Mouse (Mus musculus) liver, postnatal 0 days (tissue): ENCODE results near the gene Triobp. TPM values are rescaled to one million over a fixed set of nuclear protein-coding genes. Genes with fewer than 3 reads are reported as not detected.
A peak's percentile ranks its signal among the peaks of the same experiment; 100 is the strongest.

ENCODE experiments used
- ATAC-seq: fragments of 200-750 bp; cut with Nextera tagmentation; 2 replicates; pipeline ENCODE4 v1.8.0; 2017; ENCODE audit warnings: mild to moderate bottlenecking, moderate library complexity
- DNase-seq: peaks from one replicate; pipeline ENCODE4 v3.0.0-alpha.2; 2016
- H3K27ac ChIP-seq: fragments of 300-500 bp; sonication (generic); 2 replicates; pipeline ENCODE4 v1.5.1; 2014; ENCODE audit warnings: antibody characterized with exemption, moderate library complexity, mild to moderate bottlenecking, low read depth
- H3K27me3 ChIP-seq: fragments of 300-500 bp; sonication (generic); 2 replicates; pipeline ENCODE4 v1.6.1; 2014; ENCODE audit warnings: low read length, control low read depth, mixed read lengths; ENCODE audit not compliant: insufficient read depth
- H3K36me3 ChIP-seq: fragments of 300-500 bp; sonication (generic); replicated peaks from 2 replicates; pipeline ENCODE4 v1.6.1; 2014; ENCODE audit warnings: mild to moderate bottlenecking, control low read depth, low read length, moderate library complexity, mixed read lengths; ENCODE audit not compliant: insufficient read depth
- H3K4me1 ChIP-seq: fragments of 300-500 bp; sonication (generic); 2 replicates; pipeline ENCODE4 v1.6.1; 2014; ENCODE audit warnings: antibody characterized with exemption, mild to moderate bottlenecking, control low read depth; ENCODE audit not compliant: insufficient read depth
- H3K4me2 ChIP-seq: fragments of 300-500 bp; sonication (generic); 2 replicates; pipeline ENCODE4 v1.6.1; 2014; ENCODE audit warnings: low read depth, mild to moderate bottlenecking, low read length, moderate library complexity, mixed read lengths
- H3K4me3 ChIP-seq: fragments of 300-500 bp; sonication (generic); 2 replicates; pipeline ENCODE4 v1.5.1; 2014; ENCODE audit warnings: low read depth, low read length
- H3K9ac ChIP-seq: fragments of 300-500 bp; sonication (generic); replicated peaks from 2 replicates; pipeline ENCODE4 v1.6.1; 2014; ENCODE audit warnings: mild to moderate bottlenecking, moderate library complexity
- H3K9me3 ChIP-seq: fragments of 300-500 bp; sonication (generic); 2 replicates; pipeline ENCODE4 v1.6.1; 2016; ENCODE audit warnings: mild to moderate bottlenecking, control low read depth, low read length, mixed read lengths
- CTCF ChIP-seq: sonication (generic); IDR thresholded peaks from 2 replicates; pipeline ENCODE4 v1.5.1; 2016; ENCODE audit warnings: antibody characterized with exemption, low read depth
- EP300 ChIP-seq: IDR thresholded peaks from 2 replicates; pipeline ENCODE4 v1.6.1; 2016; ENCODE audit warnings: antibody characterized with exemption, low read depth, mild to moderate bottlenecking
- WGBS: fragments of 180-500 bp; shearing (Covaris S2); extraction: QIAGEN DNeasy Blood & Tissue Kit; methylation state at CpG from one replicate; pipeline ENCODE4 v1.1.7; 2014; ENCODE audit not compliant: insufficient replicate concordance; 5-methylcytosine and 5-hydroxymethylcytosine counted together
- polyA plus RNA-seq: library from polyadenylated mRNA; unstranded; fragments of >200 nt; fragmentation: Nextera tagmentation; extraction: Ambion mirVana; gene quantifications from 2 replicates; pipeline ENCODE4 v1.2.1, GENCODE M21; 2015

Triobp gene
- polyA plus RNA-seq, 1 experiment from 2014 or later: 11.9 TPM

DNA sequence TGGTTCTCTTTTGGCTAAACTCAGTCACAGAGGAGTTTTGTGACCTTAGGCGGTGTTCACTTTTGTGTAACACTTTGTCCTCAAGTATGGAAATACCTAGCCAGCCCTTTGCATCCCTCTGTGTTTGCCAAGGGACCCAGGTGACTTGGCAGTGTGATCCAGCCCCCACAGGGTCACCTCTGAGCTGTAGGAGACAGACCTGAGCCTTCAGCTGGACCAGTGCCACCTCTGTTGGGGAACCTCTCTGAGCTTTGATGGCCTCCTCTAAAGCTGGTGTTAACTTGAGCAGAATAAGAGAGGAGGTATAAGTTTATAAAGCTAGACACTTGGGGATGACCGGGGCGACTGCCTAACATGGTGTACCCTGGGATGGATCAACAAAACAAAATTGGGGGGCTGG, 1.4 kb downstream of the Triobp start:
- no peak overlapping the region for H3K9ac ChIP-seq
- no peaks in the 10 kb centered on the region for H3K9me3 ChIP-seq
- H3K27ac ChIP-seq: no peak overlapping the region
- DNase-seq: no peak
- 91% methylated on average over 3 of the region's 3 CpGs for WGBS
- H3K4me2 ChIP-seq: no peak overlapping the region
- no peaks in the 10 kb centered on the region for H3K36me3 ChIP-seq
- H3K4me1 ChIP-seq: peaks cover 8% of the 10 kb centered on the region
- no peak overlapping the region for H3K4me3 ChIP-seq
- ATAC-seq: no peak
- no peak for TF ChIP-seq EP300
- no peak for TF ChIP-seq CTCF
- peaks cover 30% of the 10 kb centered on the region for H3K27me3 ChIP-seq

DNA sequence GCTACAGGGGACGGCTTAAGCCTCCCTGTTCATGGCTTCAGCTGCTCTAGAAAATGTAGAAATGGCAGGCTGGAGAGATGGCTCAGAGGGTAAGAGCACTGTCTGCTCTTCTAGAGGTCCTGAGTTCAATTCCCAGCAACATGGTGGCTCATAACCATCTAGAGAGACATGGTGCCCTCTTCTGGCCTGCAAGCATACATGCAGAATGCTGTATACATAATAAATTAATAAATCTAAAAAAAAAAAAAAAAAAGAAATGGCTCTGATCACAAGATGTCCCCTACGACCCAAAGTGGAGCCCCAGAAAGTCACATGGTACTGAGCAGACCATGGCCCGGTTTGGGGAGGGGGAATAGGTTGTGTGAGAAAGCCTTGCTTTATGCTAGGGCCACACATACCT, 8.1 kb downstream of the Triobp start:
- Histone ChIP-seq H3K4me1 (no peaks in the 10 kb centered on the region), H3K4me3 (no peak overlapping the region), H3K9me3 (no peaks in the 10 kb centered on the region), H3K9ac (no peak overlapping the region), H3K27ac (no peak overlapping the region), H3K36me3 (no peaks in the 10 kb centered on the region), H3K27me3 (no peaks in the 10 kb centered on the region), H3K4me2 (no peak overlapping the region)
- TF ChIP-seq CTCF (peak; percentile 27; the same call in 1 of the 2 replicates), EP300 (no peak)
- 61% methylated on average over 3 of the region's 3 CpGs for WGBS
- DNase-seq: no peak
- ATAC-seq: no peak

DNA sequence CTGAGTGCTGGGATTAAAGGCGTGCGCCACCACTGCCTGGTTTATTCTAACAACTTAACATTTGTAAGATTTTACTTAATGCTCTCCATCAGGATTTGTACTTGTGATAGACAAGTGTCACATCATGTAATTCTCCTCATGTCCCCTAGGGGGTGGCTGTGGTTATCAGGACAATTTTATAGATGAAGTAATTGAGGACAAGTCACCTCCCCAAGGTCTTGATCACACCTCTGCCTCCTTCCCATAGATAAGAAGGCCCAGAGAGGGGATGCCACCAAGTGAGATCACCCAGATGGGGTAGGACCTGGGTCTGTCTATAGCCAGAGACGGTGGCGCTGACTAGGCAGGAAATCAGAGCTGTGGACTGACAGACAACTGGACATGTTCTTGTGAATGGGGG, 8.8 kb downstream of the Triobp start:
- H3K4me1 ChIP-seq: no peaks in the 10 kb centered on the region
- no peak overlapping the region for H3K4me3 ChIP-seq
- ATAC-seq (no peak), DNase-seq (no peak)
- 64% methylated on average over 4 of the region's 4 CpGs for WGBS
- H3K9me3 ChIP-seq: no peaks in the 10 kb centered on the region
- H3K9ac ChIP-seq: no peak overlapping the region
- no peaks in the 10 kb centered on the region for H3K27me3 ChIP-seq
- no peak overlapping the region for H3K27ac ChIP-seq
- no peaks in the 10 kb centered on the region for H3K36me3 ChIP-seq
- peak; percentile 67 for TF ChIP-seq CTCF
- TF ChIP-seq EP300: no peak
- no peak overlapping the region for H3K4me2 ChIP-seq

DNA sequence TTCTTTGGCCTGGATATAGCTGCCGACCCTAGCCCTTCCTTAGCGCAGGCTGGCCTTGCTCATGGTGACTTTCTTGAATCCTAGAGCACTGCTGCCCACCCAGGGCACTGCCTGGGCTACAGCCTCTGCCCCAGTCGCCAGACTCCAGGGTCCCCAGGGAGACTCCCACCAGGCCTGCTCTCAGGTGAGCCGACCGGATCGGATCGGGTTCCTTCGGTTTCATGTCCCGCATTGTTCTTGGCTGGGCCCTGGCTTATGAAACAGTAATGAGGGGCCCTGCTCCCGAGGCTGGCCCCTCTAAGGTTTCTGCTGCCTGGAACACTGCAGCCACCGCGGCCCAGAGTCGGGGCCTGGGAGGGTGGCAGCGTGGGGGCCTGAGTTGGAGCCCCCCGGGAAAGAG, 9.5 kb downstream of the Triobp start:
- Histone ChIP-seq H3K27ac (no peak overlapping the region), H3K4me2 (no peak overlapping the region), H3K4me3 (no peak overlapping the region), H3K36me3 (no peaks in the 10 kb centered on the region), H3K9ac (no peak overlapping the region), H3K4me1 (no peaks in the 10 kb centered on the region), H3K27me3 (no peaks in the 10 kb centered on the region), H3K9me3 (no peaks in the 10 kb centered on the region)
- 69% methylated on average over 15 of the region's 15 CpGs for WGBS
- ATAC-seq (no peak), DNase-seq (no peak)
- TF ChIP-seq CTCF (no peak), EP300 (no peak)

DNA sequence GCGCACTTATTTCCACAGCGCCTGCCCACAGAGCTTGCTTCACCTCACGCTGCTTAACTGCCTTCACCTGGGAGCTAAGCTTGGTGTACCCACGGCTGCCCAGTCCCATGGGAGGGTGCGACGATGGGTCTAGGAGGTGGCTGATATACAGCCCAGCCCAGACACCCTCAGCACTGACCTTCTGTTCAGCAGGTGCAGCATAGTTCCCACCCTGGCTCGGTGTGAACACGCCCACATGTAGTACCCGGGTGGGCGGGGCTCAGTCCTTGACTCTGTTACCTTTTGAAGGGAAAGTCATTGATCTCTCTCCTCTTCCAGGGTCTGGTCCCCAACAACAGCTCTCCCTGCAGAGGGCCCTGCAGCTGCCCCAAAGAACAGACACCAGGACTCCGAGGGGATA, 12.0 kb downstream of the Triobp start:
- H3K4me2 ChIP-seq: no peak overlapping the region
- H3K9ac ChIP-seq: no peak overlapping the region
- no peaks in the 10 kb centered on the region for H3K27me3 ChIP-seq
- no peak overlapping the region for H3K27ac ChIP-seq
- ATAC-seq (no peak), DNase-seq (no peak)
- H3K4me1 ChIP-seq: no peaks in the 10 kb centered on the region
- H3K4me3 ChIP-seq: no peak overlapping the region
- no peaks in the 10 kb centered on the region for H3K9me3 ChIP-seq
- 75% methylated on average over 11 of the region's 11 CpGs for WGBS
- TF ChIP-seq CTCF (no peak), EP300 (no peak)
- H3K36me3 ChIP-seq: no peaks in the 10 kb centered on the region

DNA sequence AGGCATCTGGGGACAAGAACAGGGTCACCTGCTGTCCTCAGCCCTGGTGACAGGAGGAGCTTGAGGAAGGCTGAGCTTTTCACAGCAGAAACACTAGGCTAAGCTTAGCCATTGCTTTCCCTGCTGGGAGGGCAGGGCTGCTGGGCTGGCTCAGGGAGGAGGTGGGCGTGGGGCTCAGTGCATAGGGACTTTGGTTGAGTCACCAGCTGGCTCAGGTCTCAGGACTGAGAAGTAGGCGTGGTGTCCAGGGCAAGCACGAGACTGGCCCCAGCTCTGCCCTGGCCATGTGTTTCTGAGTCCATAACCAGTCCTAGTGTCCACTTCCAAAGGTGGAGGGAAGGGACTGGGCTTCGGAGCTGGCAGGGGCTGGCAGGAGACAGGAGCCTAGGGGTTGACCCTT, 12.6 kb downstream of the Triobp start:
- WGBS: 49% methylated on average over 4 of the region's 4 CpGs

DNA sequence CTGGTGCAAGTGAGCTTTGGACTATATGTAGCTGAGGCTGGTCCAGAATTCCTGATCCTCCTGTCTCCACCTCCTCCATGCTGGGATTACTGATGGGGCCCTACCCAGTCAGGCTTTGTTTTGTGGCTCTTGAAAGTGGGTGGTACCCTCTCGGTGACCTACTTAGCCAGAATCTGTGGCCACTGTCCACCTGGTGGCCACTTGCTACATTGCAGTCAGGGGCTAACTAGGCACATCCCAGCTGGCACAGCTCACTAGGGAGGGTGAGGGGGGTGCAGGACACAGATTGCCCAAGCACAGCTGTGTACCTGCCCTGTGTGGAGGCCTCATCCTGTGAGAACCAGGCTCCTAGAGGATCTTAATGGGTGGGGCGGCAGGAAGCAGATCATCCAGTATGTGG, 15.4 kb downstream of the Triobp start:
- WGBS: 42% methylated on average over 2 of the region's 2 CpGs
- TF ChIP-seq EP300: no peak
- peak; percentile 91 for TF ChIP-seq CTCF
- ATAC-seq (peak; percentile 95), DNase-seq (peak; percentile 86)
- H3K9ac ChIP-seq: no peak overlapping the region
- no peaks in the 10 kb centered on the region for H3K4me1 ChIP-seq
- H3K36me3 ChIP-seq: no peaks in the 10 kb centered on the region
- no peak overlapping the region for H3K4me3 ChIP-seq
- H3K27me3 ChIP-seq: no peaks in the 10 kb centered on the region
- no peaks in the 10 kb centered on the region for H3K9me3 ChIP-seq
- H3K4me2 ChIP-seq: no peak overlapping the region
- no peak overlapping the region for H3K27ac ChIP-seq

More for the DNA sequence above, 12.6 kb downstream of the Triobp start:
- Histone ChIP-seq H3K9me3 (no peaks in the 10 kb centered on the region), H3K4me1 (no peaks in the 10 kb centered on the region), H3K27ac (no peak overlapping the region), H3K9ac (no peak overlapping the region), H3K27me3 (no peaks in the 10 kb centered on the region), H3K4me2 (no peak overlapping the region), H3K36me3 (no peaks in the 10 kb centered on the region), H3K4me3 (no peak overlapping the region)
- no peak for TF ChIP-seq EP300
- no peak for TF ChIP-seq CTCF
- ATAC-seq (no peak), DNase-seq (no peak)
